Mouse (Mus musculus) midbrain, embryonic 13.5 days (tissue): ENCODE results near the gene Olfr611. TPM values are rescaled to one million over a fixed set of nuclear protein-coding genes. Genes with fewer than 3 reads are reported as not detected.
"Not testable (repeated sequence)": the region's sequence is repeated elsewhere in the genome, so short reads cannot be mapped to it uniquely, and the experiment has no call there.

Experiments
- ATAC-seq: fragments of 200-750 bp; cut with Nextera tagmentation; 2 replicates; pipeline ENCODE4 v1.8.0; 2017; ENCODE audit warnings: mild to moderate bottlenecking, moderate TSS enrichment, moderate library complexity
- H3K27ac ChIP-seq: fragments of 300-500 bp; sonication (generic); 2 replicates; pipeline ENCODE4 v1.5.1; 2015; ENCODE audit warnings: inconsistent platforms, mild to moderate bottlenecking, moderate library complexity
- H3K27me3 ChIP-seq: fragments of 300-500 bp; sonication (generic); 2 replicates; pipeline ENCODE4 v1.6.1; 2015; ENCODE audit warnings: mild to moderate bottlenecking, inconsistent platforms
- H3K36me3 ChIP-seq: fragments of 300-500 bp; sonication (generic); 2 replicates; pipeline ENCODE4 v1.6.1; 2015; ENCODE audit warnings: mild to moderate bottlenecking, inconsistent platforms
- H3K4me1 ChIP-seq: fragments of 300-500 bp; sonication (generic); replicated peaks from 2 replicates; pipeline ENCODE4 v1.6.1; 2015; ENCODE audit warnings: inconsistent platforms
- H3K4me2 ChIP-seq: fragments of 300-500 bp; sonication (generic); replicated peaks from 2 replicates; pipeline ENCODE4 v1.6.1; 2015; ENCODE audit warnings: moderate library complexity, mild to moderate bottlenecking, inconsistent platforms
- H3K4me3 ChIP-seq: fragments of 300-500 bp; sonication (generic); replicated peaks from 2 replicates; pipeline ENCODE4 v1.5.1; 2015; ENCODE audit warnings: mild to moderate bottlenecking, inconsistent platforms
- H3K9ac ChIP-seq: fragments of 300-500 bp; sonication (generic); replicated peaks from 2 replicates; pipeline ENCODE4 v1.6.1; 2015; ENCODE audit warnings: mild to moderate bottlenecking, inconsistent platforms
- H3K9me3 ChIP-seq: fragments of 300-500 bp; sonication (generic); 2 replicates; pipeline ENCODE4 v1.6.1; 2016; ENCODE audit warnings: mild to moderate bottlenecking, inconsistent platforms
- WGBS: fragments of 180-500 bp; shearing (Covaris S2); methylation state at CpG from one replicate; pipeline ENCODE4 v1.1.7; 2015; 5-methylcytosine and 5-hydroxymethylcytosine counted together
- polyA plus RNA-seq: library from polyadenylated mRNA; unstranded; fragments of >200 nt; fragmentation: Nextera tagmentation; extraction: Ambion mirVana; gene quantifications from 2 replicates; pipeline ENCODE4 v1.2.1, GENCODE M21; 2015

Gene Olfr611
- polyA plus RNA-seq = not detected in 2 replicates

GRCm38 (mm10) chr7:103520746-103521145 is at the start of gene Olfr611:
Gene Olfr611, minus strand, starts transcription at chr7:103520846.
- H3K9me3 ChIP-seq, ATAC-seq, H3K4me1 ChIP-seq, H3K9ac ChIP-seq, H3K4me2 ChIP-seq, H3K36me3 ChIP-seq, H3K27me3 ChIP-seq, H3K27ac ChIP-seq, H3K4me3 ChIP-seq: not testable (repeated sequence)
- WGBS = 73% methylated on average over 1 of the region's 1 CpGs

- no peak within 1 kb of the TSS for H3K4me2 ChIP-seq
- H3K9ac ChIP-seq = no peak within 1 kb of the TSS
- no peaks in the 10 kb centered on the region for H3K36me3 ChIP-seq
- no peaks in the 10 kb centered on the region for H3K4me1 ChIP-seq
- WGBS = 86% methylated on average over 3 of the region's 3 CpGs
- no peaks in the 10 kb centered on the region for H3K27me3 ChIP-seq
- no peaks in the 10 kb centered on the region for H3K9me3 ChIP-seq
- no peak within 1 kb of the TSS for H3K27ac ChIP-seq
- H3K4me3 ChIP-seq = no peak within 1 kb of the TSS
- no peak for ATAC-seq
Observed at GRCm38 (mm10) chr7:103569043-103569442, 48.4 kb upstream of the Olfr611 start, which contains the start of gene Olfr616. Gene Olfr616, minus strand, starts transcription at chr7:103569143.

- Histone ChIP-seq H3K27ac (no peak within 1 kb of the TSS), H3K9me3 (no peaks in the 10 kb centered on the region), H3K4me1 (no peaks in the 10 kb centered on the region), H3K36me3 (no peaks in the 10 kb centered on the region), H3K4me2 (no peak within 1 kb of the TSS), H3K9ac (no peak within 1 kb of the TSS), H3K4me3 (no peak within 1 kb of the TSS), H3K27me3 (no peaks in the 10 kb centered on the region)
- ATAC-seq = no peak
- 89% methylated on average over 2 of the region's 2 CpGs for WGBS
Observed at GRCm38 (mm10) chr7:103555779-103556178, 35.1 kb upstream of the Olfr611 start, which contains the start of gene Olfr615. Gene Olfr615, plus strand, starts transcription at chr7:103556079.

- no peak within 1 kb of the TSS for H3K4me2 ChIP-seq
- ATAC-seq = no peak
- no peak within 1 kb of the TSS for H3K4me3 ChIP-seq
- H3K9me3 ChIP-seq = no peaks in the 10 kb centered on the region
- WGBS = 94% methylated on average over 2 of the region's 2 CpGs
- H3K27me3 ChIP-seq = no peaks in the 10 kb centered on the region
- H3K27ac ChIP-seq = no peak within 1 kb of the TSS
- H3K4me1 ChIP-seq = no peaks in the 10 kb centered on the region
- H3K36me3 ChIP-seq = no peaks in the 10 kb centered on the region
- H3K9ac ChIP-seq = no peak within 1 kb of the TSS
Observed at GRCm38 (mm10) chr7:103547774-103548173, 27.1 kb upstream of the Olfr611 start, which contains the start of gene Olfr613. Gene Olfr613, plus strand, starts transcription at chr7:103548074.

- not testable (repeated sequence) for H3K36me3 ChIP-seq, ATAC-seq, H3K4me2 ChIP-seq, H3K9me3 ChIP-seq, H3K27ac ChIP-seq, H3K4me1 ChIP-seq, H3K9ac ChIP-seq, H3K4me3 ChIP-seq, H3K27me3 ChIP-seq
- WGBS = 85% methylated on average over 2 of the region's 2 CpGs
Observed at GRCm38 (mm10) chr7:103542617-103543016, 22.0 kb upstream of the Olfr611 start, which contains the start of gene Olfr612. Gene Olfr612, minus strand, starts transcription at chr7:103542717.

GRCm38 (mm10) chr7:103512022-103512421 is 8.6 kb downstream of the Olfr611 start, which contains the start of gene Olfr610:
Gene Olfr610, minus strand, starts transcription at chr7:103512122.
- Histone ChIP-seq H3K9ac (no peak within 1 kb of the TSS), H3K9me3 (no peaks in the 10 kb centered on the region), H3K27me3 (no peaks in the 10 kb centered on the region), H3K36me3 (no peaks in the 10 kb centered on the region), H3K4me3 (no peak within 1 kb of the TSS), H3K27ac (no peak within 1 kb of the TSS), H3K4me2 (no peak within 1 kb of the TSS), H3K4me1 (no peaks in the 10 kb centered on the region)
- WGBS = 89% methylated on average over 2 of the region's 2 CpGs
- ATAC-seq = no peak

GRCm38 (mm10) chr7:103497962-103498361 is 22.7 kb downstream of the Olfr611 start, which contains the start of gene Olfr609:
Gene Olfr609, minus strand, starts transcription at chr7:103498062.
- H3K4me1 ChIP-seq = no peaks in the 10 kb centered on the region
- WGBS = 76% methylated on average over 1 of the region's 1 CpGs
- no peak within 1 kb of the TSS for H3K9ac ChIP-seq
- no peaks in the 10 kb centered on the region for H3K27me3 ChIP-seq
- no peak for ATAC-seq
- H3K4me3 ChIP-seq = no peak within 1 kb of the TSS
- H3K9me3 ChIP-seq = no peaks in the 10 kb centered on the region
- H3K4me2 ChIP-seq = no peak within 1 kb of the TSS
- no peaks in the 10 kb centered on the region for H3K36me3 ChIP-seq
- no peak within 1 kb of the TSS for H3K27ac ChIP-seq

GRCm38 (mm10) chr7:103477106-103477505 is 43.5 kb downstream of the Olfr611 start:
- 89% methylated on average over 9 of the region's 9 CpGs for WGBS
- H3K27me3 ChIP-seq, H3K4me1 ChIP-seq, H3K4me3 ChIP-seq, H3K9me3 ChIP-seq, H3K9ac ChIP-seq, H3K27ac ChIP-seq, H3K36me3 ChIP-seq, ATAC-seq, H3K4me2 ChIP-seq: not testable (repeated sequence)

GRCm38 (mm10) chr7:103469577-103469976 is 51.1 kb downstream of the Olfr611 start, which contains the start of gene Olfr608:
Gene Olfr608, plus strand, starts transcription at chr7:103469877.
- Histone ChIP-seq H3K4me1 (no peaks in the 10 kb centered on the region), H3K9me3 (no peaks in the 10 kb centered on the region)
- ATAC-seq = no peak

More at GRCm38 (mm10) chr7:103469577-103469976, 51.1 kb downstream of the Olfr611 start, which contains the start of gene Olfr608:
- Histone ChIP-seq H3K4me2 (no peak within 1 kb of the TSS), H3K27me3 (no peaks in the 10 kb centered on the region), H3K36me3 (no peaks in the 10 kb centered on the region), H3K9ac (no peak within 1 kb of the TSS), H3K4me3 (no peak within 1 kb of the TSS), H3K27ac (no peak within 1 kb of the TSS)

Other genes starting within 250 kb of the Olfr611 start
- not detected in 2 replicates for gene Olfr596, start 215.2 kb downstream of the Olfr611 start, polyA plus RNA-seq
- not detected in 2 replicates for gene Olfr597, start 204.5 kb downstream of the Olfr611 start, polyA plus RNA-seq
- gene Olfr598, start 197.3 kb downstream of the Olfr611 start, polyA plus RNA-seq = not detected in 2 replicates
- not detected in 2 replicates for gene Olfr599, start 184.9 kb downstream of the Olfr611 start, polyA plus RNA-seq
- not detected in 2 replicates for gene Olfr600, start 171.2 kb downstream of the Olfr611 start, polyA plus RNA-seq
- gene Olfr601, start 158.2 kb downstream of the Olfr611 start, polyA plus RNA-seq = not detected in 2 replicates
- gene Olfr603, start 134.7 kb downstream of the Olfr611 start, polyA plus RNA-seq = not detected in 2 replicates
- not detected in 2 replicates for gene Usp17lc, start 105.8 kb downstream of the Olfr611 start, polyA plus RNA-seq
- gene Olfr605, start 75.4 kb downstream of the Olfr611 start, polyA plus RNA-seq = not detected in 2 replicates
- not detected in 2 replicates for gene Olfr606, start 71.8 kb downstream of the Olfr611 start, polyA plus RNA-seq
- not detected in 2 replicates for gene Olfr607, start 56.7 kb downstream of the Olfr611 start, polyA plus RNA-seq
- not detected in 2 replicates for gene Olfr608, start 51.0 kb downstream of the Olfr611 start, polyA plus RNA-seq
- not detected in 2 replicates for gene Olfr609, start 22.8 kb downstream of the Olfr611 start, polyA plus RNA-seq
- not detected in 2 replicates for gene Olfr610, start 8.7 kb downstream of the Olfr611 start, polyA plus RNA-seq
- gene Olfr612, start 21.9 kb upstream of the Olfr611 start, polyA plus RNA-seq = not detected in 2 replicates
- not detected in 2 replicates for gene Olfr613, start 27.2 kb upstream of the Olfr611 start, polyA plus RNA-seq
- not detected in 2 replicates for gene Olfr615, start 35.2 kb upstream of the Olfr611 start, polyA plus RNA-seq
- not detected in 2 replicates for gene Olfr616, start 48.3 kb upstream of the Olfr611 start, polyA plus RNA-seq
- not detected in 2 replicates for gene Olfr617, start 52.2 kb upstream of the Olfr611 start, polyA plus RNA-seq
- not detected in 2 replicates for gene Olfr618, start 69.3 kb upstream of the Olfr611 start, polyA plus RNA-seq
- gene Olfr619, start 79.7 kb upstream of the Olfr611 start, polyA plus RNA-seq = not detected in 2 replicates
- gene Olfr620, start 91.7 kb upstream of the Olfr611 start, polyA plus RNA-seq = not detected in 2 replicates
- gene Olfr622, start 121.9 kb upstream of the Olfr611 start, polyA plus RNA-seq = not detected in 2 replicates
- gene Olfr623, start 142.9 kb upstream of the Olfr611 start, polyA plus RNA-seq = not detected in 2 replicates
- gene Olfr624, start 150.3 kb upstream of the Olfr611 start, polyA plus RNA-seq = 0.04 TPM in 2 replicates
- gene Olfr625-ps1, start 161.9 kb upstream of the Olfr611 start, polyA plus RNA-seq = not detected in 2 replicates
- gene Olfr243, start 193.8 kb upstream of the Olfr611 start, polyA plus RNA-seq = not detected in 2 replicates
- not detected in 2 replicates for gene Olfr628, start 209.5 kb upstream of the Olfr611 start, polyA plus RNA-seq
- not detected in 2 replicates for gene Olfr629, start 224.1 kb upstream of the Olfr611 start, polyA plus RNA-seq
- not detected in 2 replicates for gene Olfr630, start 236.5 kb upstream of the Olfr611 start, polyA plus RNA-seq